Comparison of ENCODE assay signal across 16 mouse cellular contexts in genomic region chr7:126012325-126013021, GRCm38 (mm10).
DNase-seq lines count a peak whose midpoint lies in the region; ATAC-seq and TF ChIP-seq lines count a peak whose summit lies in the region.
"Had no signal": no experiment of that assay in that cellular context is flagged by ENCODE, and none has a peak within 500 bp of the region (broad histone marks: within the 10 kb centered on the region; RNA-seq: fewer than 3 reads in every experiment).

No protein-coding gene starts in this region.

- 43% methylated on average over 11 of the region's 11 CpGs for WGBS in heart, embryonic 16.5 days
- WGBS in hindbrain, postnatal 0 days: 57% methylated on average over 11 of the region's 11 CpGs

- H3K36me3 ChIP-seq in heart, embryonic 16.5 days (ENCODE audit: control insufficient read depth, insufficient read depth): no peaks in the 10 kb centered on the region
- no peaks in the 10 kb centered on the region for H3K36me3 ChIP-seq in hindbrain, postnatal 0 days (ENCODE audit: insufficient read depth, low read length)
- H3K36me3 ChIP-seq: embryonic facial prominence, embryonic 13.5 days; intestine, embryonic 15.5 days had no signal

- no peaks in the 10 kb centered on the region for H3K9me3 ChIP-seq in heart, embryonic 16.5 days (replicated peaks; ENCODE audit: control insufficient read depth, low read length)
- H3K9me3 ChIP-seq in hindbrain, postnatal 0 days (ENCODE audit: low read length): no peaks in the 10 kb centered on the region
- H3K9me3 ChIP-seq: embryonic facial prominence, embryonic 13.5 days; intestine, embryonic 15.5 days had no signal

- H3K4me1 ChIP-seq in heart, embryonic 16.5 days (ENCODE audit: control insufficient read depth, insufficient read depth, low read length): peaks cover 17% of the 10 kb centered on the region
- peaks cover 6% of the 10 kb centered on the region for H3K4me1 ChIP-seq in hindbrain, postnatal 0 days (ENCODE audit: insufficient read depth, low read length)

- no peak for ATAC-seq in heart, embryonic 16.5 days (replicated peaks; ENCODE audit: extremely low read depth, insufficient read depth, low FRiP score)
- ATAC-seq in hindbrain, postnatal 0 days: no peak; the same call in 1 of the 2 replicates
- ATAC-seq: intestine, embryonic 15.5 days had no signal

- no peak for DNase-seq in heart, postnatal 25 days (ENCODE audit: low spot score)
- peak; percentile 26 for DNase-seq in testis, postnatal 14 days (ENCODE audit: low spot score)
- no peak for DNase-seq in testis, postnatal 10 days (ENCODE audit: low spot score)
- peak; percentile 18 for DNase-seq in hindbrain, postnatal 0 days (ENCODE audit: low spot score)
- no peak for DNase-seq in lung, postnatal 25 days (ENCODE audit: low spot score)
- no peak for DNase-seq in natural killer cell, adult 2 months (ENCODE audit: low spot score in 2 of 2)
- no peak for DNase-seq in gastrocnemius, postnatal 10 days
- DNase-seq: cerebellum, postnatal 36 days; kidney, postnatal 36 days; layer of hippocampus, postnatal 36 days; lung, adult 2 months; thymus, postnatal 14 days had no signal

- H3K4me2 ChIP-seq in heart, embryonic 16.5 days (ENCODE audit: low read depth, low read length): peak overlapping the region; percentile 5; the same call in 1 of the 2 replicates
- H3K4me2 ChIP-seq in hindbrain, postnatal 0 days (ENCODE audit: low read depth, low read length): no peak overlapping the region
- H3K4me2 ChIP-seq: embryonic facial prominence, embryonic 13.5 days; intestine, embryonic 15.5 days had no signal

- H3K27me3 ChIP-seq in heart, embryonic 16.5 days (ENCODE audit: control insufficient read depth, insufficient read depth, low read length): no peaks in the 10 kb centered on the region
- no peaks in the 10 kb centered on the region for H3K27me3 ChIP-seq in hindbrain, postnatal 0 days (ENCODE audit: insufficient read depth, low read length)
- H3K27me3 ChIP-seq: embryonic facial prominence, embryonic 13.5 days; intestine, embryonic 15.5 days had no signal

- TF ChIP-seq CTCF in hindbrain, postnatal 0 days (IDR thresholded peaks at IDR 0.05; ENCODE audit: low read depth): no peak

- intact Hi-C loops in heart, postnatal 25 days (cut with DNase I): no loop called here

- H3K9ac ChIP-seq in heart, embryonic 16.5 days (ENCODE audit: low read length): no peak overlapping the region
- no peak overlapping the region for H3K9ac ChIP-seq in hindbrain, postnatal 0 days (replicated peaks; ENCODE audit: low read length)
- H3K9ac ChIP-seq: embryonic facial prominence, embryonic 13.5 days; intestine, embryonic 15.5 days had no signal

- no peak overlapping the region for H3K4me3 ChIP-seq in heart, embryonic 16.5 days (ENCODE audit: low read length)
- H3K4me3 ChIP-seq in hindbrain, postnatal 0 days (ENCODE audit: low read length): no peak overlapping the region
- H3K4me3 ChIP-seq: embryonic facial prominence, embryonic 13.5 days; intestine, embryonic 15.5 days; myocyte had no signal

- H3K27ac ChIP-seq in heart, embryonic 16.5 days (ENCODE audit: low read length): peak overlapping the region; percentile 45; the same call in 1 of the 2 replicates
- no peak overlapping the region for H3K27ac ChIP-seq in hindbrain, postnatal 0 days
- H3K27ac ChIP-seq: embryonic facial prominence, embryonic 13.5 days; intestine, embryonic 15.5 days had no signal

Comparison
In these comparisons a context has a peak if more than half of its experiments do, and no peak if none do; other contexts are left out.
1. DNase-seq: peak in testis, postnatal 14 days (single experiment) and hindbrain, postnatal 0 days (single experiment); none in heart, postnatal 25 days (single experiment), testis, postnatal 10 days (single experiment), lung, postnatal 25 days (single experiment), natural killer cell, adult 2 months (0 of 2) and gastrocnemius, postnatal 10 days (single experiment).